Mouse (Mus musculus): ENCODE results near the gene Olfr1230. TPM values are rescaled to one million over a fixed set of nuclear protein-coding genes. Genes with fewer than 3 reads are reported as not detected.

Gene Olfr1230
- not detected in 2 replicates for polyA plus RNA-seq (2012; rRNA removed)

GRCm38 (mm10) chr2:89297168-89297567, at the start of gene Olfr1230:
Olfr1230 (minus strand) TSS chr2:89297268.

GRCm38 (mm10) chr2:89342298-89342697, 45.2 kb upstream of the Olfr1230 start, which contains the start of gene Olfr1233:
Olfr1233 (minus strand) TSS chr2:89342398.

GRCm38 (mm10) chr2:89329575-89329974, 32.5 kb upstream of the Olfr1230 start, which contains the start of gene Olfr1232:
Olfr1232 (minus strand) TSS chr2:89329675.

GRCm38 (mm10) chr2:89306974-89307373, 9.9 kb upstream of the Olfr1230 start, which contains the start of gene Olfr1231:
Olfr1231 (minus strand) TSS chr2:89307074.

GRCm38 (mm10) chr2:89287914-89288313, 9.2 kb downstream of the Olfr1230 start, which contains the start of gene Olfr1229:
Olfr1229 (minus strand) TSS chr2:89288014.

GRCm38 (mm10) chr2:89253962-89254361, 43.1 kb downstream of the Olfr1230 start, which contains the start of gene Olfr1228:
Olfr1228 (minus strand) TSS chr2:89254062.

Other genes starting within 250 kb of the Olfr1230 start
- gene Olfr1218, start 236.1 kb downstream of the Olfr1230 start, polyA plus RNA-seq (2012; rRNA removed), result not detected in 2 replicates
- not detected in 2 replicates for gene Olfr1219, start 213.8 kb downstream of the Olfr1230 start, polyA plus RNA-seq (2012; rRNA removed)
- gene Olfr1220, start 190.4 kb downstream of the Olfr1230 start, polyA plus RNA-seq (2012; rRNA removed), result not detected in 2 replicates
- not detected in 2 replicates for gene Olfr1221, start 180.0 kb downstream of the Olfr1230 start, polyA plus RNA-seq (2012; rRNA removed)
- gene Olfr1222, start 164.2 kb downstream of the Olfr1230 start, polyA plus RNA-seq (2012; rRNA removed), result not detected in 2 replicates
- not detected in 2 replicates for gene Olfr1223, start 145.7 kb downstream of the Olfr1230 start, polyA plus RNA-seq (2012; rRNA removed)
- gene Olfr1224-ps1, start 133.2 kb downstream of the Olfr1230 start, polyA plus RNA-seq (2012; rRNA removed), result not detected in 2 replicates
- not detected in 2 replicates for gene Olfr1225, start 122.6 kb downstream of the Olfr1230 start, polyA plus RNA-seq (2012; rRNA removed)
- not detected in 2 replicates for gene Olfr1226, start 97.2 kb downstream of the Olfr1230 start, polyA plus RNA-seq (2012; rRNA removed)
- not detected in 2 replicates for gene Olfr1228, start 43.2 kb downstream of the Olfr1230 start, polyA plus RNA-seq (2012; rRNA removed)
- not detected in 2 replicates for gene Olfr1229, start 9.3 kb downstream of the Olfr1230 start, polyA plus RNA-seq (2012; rRNA removed)
- gene Olfr1231, start 9.8 kb upstream of the Olfr1230 start, polyA plus RNA-seq (2012; rRNA removed), result not detected in 2 replicates
- gene Olfr1232, start 32.4 kb upstream of the Olfr1230 start, polyA plus RNA-seq (2012; rRNA removed), result not detected in 2 replicates
- not detected in 2 replicates for gene Olfr1233, start 45.1 kb upstream of the Olfr1230 start, polyA plus RNA-seq (2012; rRNA removed)
- not detected in 2 replicates for gene Olfr1234, start 67.6 kb upstream of the Olfr1230 start, polyA plus RNA-seq (2012; rRNA removed)
- gene Olfr1238, start 112.4 kb upstream of the Olfr1230 start, polyA plus RNA-seq (2012; rRNA removed), result not detected in 2 replicates
- not detected in 2 replicates for gene Olfr1239, start 123.1 kb upstream of the Olfr1230 start, polyA plus RNA-seq (2012; rRNA removed)
- not detected in 2 replicates for gene Olfr1240, start 145.7 kb upstream of the Olfr1230 start, polyA plus RNA-seq (2012; rRNA removed)
- not detected in 2 replicates for gene Olfr1241, start 189.9 kb upstream of the Olfr1230 start, polyA plus RNA-seq (2012; rRNA removed)
- gene Olfr1242, start 201.1 kb upstream of the Olfr1230 start, polyA plus RNA-seq (2012; rRNA removed), result not detected in 2 replicates
- gene Olfr1243, start 234.2 kb upstream of the Olfr1230 start, polyA plus RNA-seq (2012; rRNA removed), result not detected in 2 replicates